Mouse (Mus musculus) heart, embryonic 10.5 days (tissue): ENCODE measurements around the gene Ttc28. TPM values are rescaled to one million over a fixed set of nuclear protein-coding genes. Genes with fewer than 3 reads are reported as not detected.

Source experiments
- DNase-seq: peaks from one replicate; pipeline ENCODE4 v3.0.0-alpha.2; 2017; ENCODE audit warnings: low spot score
- H3K27ac ChIP-seq: fragments of 300-500 bp; sonication (generic); 2 replicates; pipeline ENCODE4 v1.5.1; 2016; ENCODE audit warnings: mild to moderate bottlenecking
- H3K27me3 ChIP-seq: fragments of 300-500 bp; sonication (generic); 2 replicates; pipeline ENCODE4 v1.6.1; 2016; ENCODE audit warnings: mild to moderate bottlenecking; ENCODE audit not compliant: poor library complexity, insufficient read depth, severe bottlenecking
- H3K36me3 ChIP-seq: fragments of 300-500 bp; sonication (generic); 2 replicates; pipeline ENCODE4 v1.6.1; 2016; ENCODE audit warnings: mild to moderate bottlenecking, moderate library complexity
- H3K4me1 ChIP-seq: fragments of 300-500 bp; sonication (generic); 2 replicates; pipeline ENCODE4 v1.6.1; 2016; ENCODE audit warnings: mild to moderate bottlenecking
- H3K4me3 ChIP-seq: fragments of 300-500 bp; sonication (generic); 2 replicates; pipeline ENCODE4 v1.5.1; 2016; ENCODE audit warnings: mild to moderate bottlenecking, moderate library complexity
- H3K9me3 ChIP-seq: fragments of 300-500 bp; sonication (generic); 2 replicates; pipeline ENCODE4 v1.6.1; 2016; ENCODE audit warnings: mild to moderate bottlenecking, moderate library complexity
- WGBS: fragments of 180-500 bp; shearing (Covaris S2); methylation state at CpG from one replicate; pipeline ENCODE4 v1.1.7; 2016; 5-methylcytosine and 5-hydroxymethylcytosine counted together
- polyA plus RNA-seq: library from polyadenylated mRNA; unstranded; fragments of >200 nt; fragmentation: Nextera tagmentation; extraction: Ambion mirVana; gene quantifications from 2 replicates; pipeline ENCODE4 v1.2.1, GENCODE M21; 2016

The Ttc28 gene
- polyA plus RNA-seq, 1 experiment from 2014 or later = 10.9 TPM

GRCm38 (mm10) chr5:111006272-111007135 lies 126.9 kb downstream of the Ttc28 start:
- H3K27ac ChIP-seq = peak overlapping the region; percentile 60; the same call in 1 of the 2 replicates
- no peaks in the 10 kb centered on the region for H3K27me3 ChIP-seq
- DNase-seq = no peak
- H3K4me1 ChIP-seq = peaks cover 30% of the 10 kb centered on the region
- H3K36me3 ChIP-seq = peaks cover 13% of the 10 kb centered on the region; the same call in 1 of the 2 replicates
- H3K9me3 ChIP-seq = 0 out of 2 replicates have a peak, but pooled peaks cover 5% of the 10 kb centered on the region
- WGBS = 61% methylated on average over 14 of the region's 14 CpGs
- H3K4me3 ChIP-seq = no peak overlapping the region

- peak overlapping the region; percentile 60; the same call in 1 of the 2 replicates for H3K27ac ChIP-seq
- no peak for DNase-seq
- no peak overlapping the region for H3K4me3 ChIP-seq
- H3K4me1 ChIP-seq = peaks cover 36% of the 10 kb centered on the region
- H3K9me3 ChIP-seq = 0 out of 2 replicates have a peak, but pooled peaks cover 5% of the 10 kb centered on the region
- no peaks in the 10 kb centered on the region for H3K27me3 ChIP-seq
- WGBS = 64% methylated on average over 7 of the region's 7 CpGs
- H3K36me3 ChIP-seq = peaks cover 13% of the 10 kb centered on the region; the same call in 1 of the 2 replicates
Measured at GRCm38 (mm10) chr5:111007136-111007500, 127.5 kb downstream of the Ttc28 start.

DNA sequence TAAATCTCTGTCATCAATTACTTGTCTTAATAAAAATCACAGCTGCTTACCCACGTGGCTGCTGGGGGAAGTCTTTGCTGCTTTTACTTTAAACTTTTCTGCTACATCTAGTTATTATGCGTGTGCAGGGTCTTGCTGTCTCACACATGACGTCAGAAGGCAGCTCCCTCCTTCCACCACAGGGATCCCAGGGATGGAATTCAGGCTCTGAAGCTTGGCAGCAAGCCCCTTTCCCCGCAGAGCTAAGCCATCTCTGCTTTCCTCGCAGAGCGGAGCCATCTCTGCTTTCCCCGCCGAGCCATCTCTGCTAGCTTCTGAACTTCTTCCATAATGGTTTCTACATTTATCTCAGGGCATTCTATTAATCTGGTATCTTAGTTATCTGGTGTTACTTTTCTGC lies 128.3 kb downstream of the Ttc28 start:
- peaks cover 40% of the 10 kb centered on the region for H3K4me1 ChIP-seq
- 0 out of 2 replicates have a peak, but pooled peaks cover 5% of the 10 kb centered on the region for H3K9me3 ChIP-seq
- H3K36me3 ChIP-seq = peaks cover 13% of the 10 kb centered on the region; the same call in 1 of the 2 replicates
- 80% methylated on average over 8 of the region's 8 CpGs for WGBS
- H3K27me3 ChIP-seq = no peaks in the 10 kb centered on the region
- no peak overlapping the region for H3K27ac ChIP-seq
- DNase-seq = peak; percentile 67
- H3K4me3 ChIP-seq = no peak overlapping the region

DNA sequence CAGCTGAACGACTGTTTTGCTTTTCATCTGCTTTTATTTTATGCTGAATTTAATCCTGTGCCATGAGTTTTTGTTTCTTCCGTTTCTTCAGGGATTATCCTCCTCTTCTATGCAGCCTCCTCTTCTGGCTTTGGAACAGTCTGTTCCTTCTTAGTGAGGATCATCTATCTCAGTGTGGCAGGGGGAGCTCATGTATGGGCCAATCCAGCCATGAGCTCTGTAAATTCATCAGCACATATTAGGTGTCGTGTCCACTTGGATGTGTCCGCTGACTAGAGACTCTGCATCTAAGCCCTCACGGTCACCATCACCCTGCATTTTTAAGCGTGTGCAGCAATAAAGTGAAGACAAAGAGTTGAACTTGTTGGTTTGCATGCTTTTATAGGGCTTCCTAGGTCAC lies 128.8 kb downstream of the Ttc28 start:
- no peak for DNase-seq
- WGBS = 86% methylated on average over 6 of the region's 6 CpGs
- Histone ChIP-seq H3K4me1 (peaks cover 40% of the 10 kb centered on the region), H3K9me3 (0 out of 2 replicates have a peak, but pooled peaks cover 5% of the 10 kb centered on the region), H3K27me3 (no peaks in the 10 kb centered on the region), H3K36me3 (peaks cover 13% of the 10 kb centered on the region; the same call in 1 of the 2 replicates), H3K27ac (no peak overlapping the region), H3K4me3 (no peak overlapping the region)

DNA sequence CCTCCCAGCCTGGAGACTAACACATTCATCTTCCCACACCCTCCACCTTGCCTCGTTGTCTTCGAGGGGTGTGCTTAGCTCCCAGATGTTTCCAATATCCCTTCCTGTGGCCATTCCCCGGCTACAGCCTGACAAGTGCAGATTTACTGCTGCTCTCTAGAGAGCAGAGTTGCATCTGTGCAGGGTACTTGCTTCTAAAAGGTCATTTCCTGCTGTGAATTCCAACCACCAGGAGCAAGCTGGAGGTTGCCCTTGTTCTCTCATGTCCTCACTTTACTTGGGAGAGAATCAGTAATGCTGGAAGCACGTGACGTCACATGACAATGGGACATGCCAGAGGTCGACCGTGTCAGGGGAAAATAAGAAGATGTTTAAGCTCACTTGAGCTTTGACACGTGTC lies 131.7 kb downstream of the Ttc28 start:
- 40% methylated on average over 8 of the region's 8 CpGs for WGBS
- DNase-seq = peak; percentile 74
- peaks cover 5% of the 10 kb centered on the region; the same call in 1 of the 2 replicates for H3K9me3 ChIP-seq
- H3K4me3 ChIP-seq = no peak overlapping the region
- H3K36me3 ChIP-seq = peaks cover 19% of the 10 kb centered on the region
- H3K27me3 ChIP-seq = no peaks in the 10 kb centered on the region
- H3K4me1 ChIP-seq = peaks cover 30% of the 10 kb centered on the region
- no peak overlapping the region for H3K27ac ChIP-seq

GRCm38 (mm10) chr5:111012064-111012463 lies 132.5 kb downstream of the Ttc28 start:
- WGBS = 76% methylated on average over 11 of the region's 11 CpGs
- H3K27ac ChIP-seq = no peak overlapping the region
- no peaks in the 10 kb centered on the region for H3K27me3 ChIP-seq
- H3K9me3 ChIP-seq = peaks cover 5% of the 10 kb centered on the region; the same call in 1 of the 2 replicates
- H3K36me3 ChIP-seq = peaks cover 19% of the 10 kb centered on the region
- H3K4me3 ChIP-seq = no peak overlapping the region
- peaks cover 22% of the 10 kb centered on the region for H3K4me1 ChIP-seq
- peak; percentile 77 for DNase-seq

- 77% methylated on average over 7 of the region's 7 CpGs for WGBS
- peaks cover 5% of the 10 kb centered on the region; the same call in 1 of the 2 replicates for H3K9me3 ChIP-seq
- DNase-seq = peak; percentile 61
- H3K36me3 ChIP-seq = peaks cover 19% of the 10 kb centered on the region
- no peak overlapping the region for H3K4me3 ChIP-seq
- no peak overlapping the region for H3K27ac ChIP-seq
- H3K4me1 ChIP-seq = peaks cover 21% of the 10 kb centered on the region
- peaks cover 3% of the 10 kb centered on the region; the same call in 1 of the 2 replicates for H3K27me3 ChIP-seq
Measured at GRCm38 (mm10) chr5:111012587-111012986, 133.0 kb downstream of the Ttc28 start.

GRCm38 (mm10) chr5:111014960-111015359 lies 135.4 kb downstream of the Ttc28 start:
- Histone ChIP-seq H3K4me1 (peaks cover 26% of the 10 kb centered on the region), H3K27me3 (peaks cover 3% of the 10 kb centered on the region; the same call in 1 of the 2 replicates)
- 93% methylated on average over 4 of the region's 4 CpGs for WGBS

DNA sequence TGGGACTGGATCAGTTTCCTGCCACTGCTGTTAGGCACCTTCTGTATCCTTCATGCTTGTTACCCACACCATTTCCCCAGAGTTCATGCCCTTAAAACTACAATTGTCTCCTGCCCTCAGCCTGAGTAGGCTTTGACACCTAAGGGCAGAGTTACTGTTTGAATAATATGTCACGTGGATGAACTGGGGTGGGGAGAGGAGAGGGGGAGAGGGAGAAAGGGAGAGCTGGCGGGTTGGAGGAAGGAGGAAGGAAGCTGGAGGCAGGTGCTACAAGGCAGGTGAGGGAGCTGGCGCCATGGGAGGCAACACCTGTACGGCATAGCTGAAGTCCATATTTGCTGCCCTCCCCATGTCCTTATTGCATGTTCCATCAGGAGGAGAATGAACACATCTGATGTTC lies 137.7 kb downstream of the Ttc28 start:
- 60% methylated on average over 4 of the region's 4 CpGs for WGBS
- Histone ChIP-seq H3K36me3 (peaks cover 6% of the 10 kb centered on the region; the same call in 1 of the 2 replicates), H3K4me3 (no peak overlapping the region), H3K27ac (no peak overlapping the region), H3K4me1 (peaks cover 12% of the 10 kb centered on the region), H3K9me3 (no peaks in the 10 kb centered on the region; the same call in 1 of the 2 replicates), H3K27me3 (peaks cover 6% of the 10 kb centered on the region; the same call in 1 of the 2 replicates)
- DNase-seq = no peak

More at GRCm38 (mm10) chr5:111014960-111015359, 135.4 kb downstream of the Ttc28 start:
- peaks cover 10% of the 10 kb centered on the region for H3K36me3 ChIP-seq
- H3K9me3 ChIP-seq = peaks cover 3% of the 10 kb centered on the region; the same call in 1 of the 2 replicates
- H3K27ac ChIP-seq = no peak overlapping the region
- H3K4me3 ChIP-seq = no peak overlapping the region
- DNase-seq = no peak

DNA sequence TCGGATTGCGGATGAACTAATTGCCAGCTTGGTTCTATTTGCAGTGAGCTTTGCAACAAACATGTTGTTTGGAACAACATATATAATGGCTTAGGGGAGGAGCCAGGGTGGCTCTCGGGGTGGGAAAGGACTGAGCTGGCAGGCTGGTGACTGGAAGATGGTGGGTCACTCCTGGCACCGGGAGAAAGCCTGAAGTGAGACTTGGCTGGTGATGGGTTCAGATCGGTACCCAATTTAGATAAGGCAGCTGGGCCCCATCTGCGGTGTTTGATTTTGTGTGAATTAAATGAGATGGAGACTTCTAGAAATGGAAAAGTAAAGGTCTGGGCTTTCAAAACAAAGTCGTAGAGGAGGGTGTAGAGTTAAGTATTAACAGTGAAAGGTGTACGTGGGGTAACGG lies 142.7 kb downstream of the Ttc28 start:
- H3K27me3 ChIP-seq = peaks cover 16% of the 10 kb centered on the region; the same call in 1 of the 2 replicates
- H3K9me3 ChIP-seq = no peaks in the 10 kb centered on the region
- no peak for DNase-seq
- H3K36me3 ChIP-seq = no peaks in the 10 kb centered on the region
- no peak overlapping the region for H3K4me3 ChIP-seq
- 83% methylated on average over 9 of the region's 9 CpGs for WGBS
- H3K27ac ChIP-seq = no peak overlapping the region
- peaks cover 48% of the 10 kb centered on the region for H3K4me1 ChIP-seq

DNA sequence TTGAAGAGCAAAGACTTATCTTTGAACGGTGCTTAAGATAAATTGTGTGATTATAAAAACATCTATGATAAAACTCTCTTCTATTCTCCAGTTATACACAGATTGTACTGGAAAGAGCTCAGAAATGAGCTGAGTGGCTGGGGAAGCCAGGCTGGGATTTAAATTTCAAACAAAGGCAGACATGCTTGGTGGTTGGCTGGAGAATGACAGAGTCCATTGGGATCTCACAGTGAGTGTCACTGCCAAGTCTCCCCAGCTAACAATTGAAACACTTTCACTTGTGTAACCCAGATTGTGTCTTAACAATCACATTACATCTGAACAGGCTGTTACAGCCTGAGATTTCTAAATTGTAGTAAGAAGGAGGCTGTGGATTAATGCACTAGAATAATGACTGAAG lies 143.3 kb downstream of the Ttc28 start:
- 77% methylated on average over 1 of the region's 1 CpGs for WGBS
- no peak for DNase-seq
- no peaks in the 10 kb centered on the region for H3K36me3 ChIP-seq
- peaks cover 53% of the 10 kb centered on the region for H3K4me1 ChIP-seq
- H3K9me3 ChIP-seq = no peaks in the 10 kb centered on the region
- no peak overlapping the region for H3K27ac ChIP-seq
- no peak overlapping the region for H3K4me3 ChIP-seq
- peaks cover 14% of the 10 kb centered on the region; the same call in 1 of the 2 replicates for H3K27me3 ChIP-seq

DNA sequence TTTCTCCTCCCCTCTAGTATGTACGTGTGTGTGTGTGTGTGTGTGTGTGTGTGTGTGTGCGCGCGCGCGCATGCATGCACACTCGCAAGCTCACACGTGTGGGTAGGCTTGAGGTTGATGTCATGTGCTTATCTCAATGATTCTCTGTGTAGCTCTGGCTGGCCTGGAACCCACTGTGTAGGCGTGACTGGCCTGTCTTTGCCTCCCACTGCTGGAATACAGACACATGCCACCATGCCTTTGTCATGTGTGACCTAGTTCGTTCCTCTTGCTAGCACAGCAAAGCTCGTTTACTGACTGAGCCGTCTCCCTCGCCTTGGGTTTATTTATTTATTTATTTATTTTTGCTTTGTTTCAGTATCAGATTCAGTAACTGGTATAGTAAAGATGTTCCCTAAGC lies 145.0 kb downstream of the Ttc28 start:
- H3K4me1 ChIP-seq = peaks cover 61% of the 10 kb centered on the region
- H3K36me3 ChIP-seq = no peaks in the 10 kb centered on the region
- DNase-seq = no peak
- H3K27me3 ChIP-seq = peaks cover 14% of the 10 kb centered on the region; the same call in 1 of the 2 replicates
- H3K9me3 ChIP-seq = no peaks in the 10 kb centered on the region
- H3K27ac ChIP-seq = no peak overlapping the region
- no peak overlapping the region for H3K4me3 ChIP-seq
- 80% methylated on average over 13 of the region's 13 CpGs for WGBS

DNA sequence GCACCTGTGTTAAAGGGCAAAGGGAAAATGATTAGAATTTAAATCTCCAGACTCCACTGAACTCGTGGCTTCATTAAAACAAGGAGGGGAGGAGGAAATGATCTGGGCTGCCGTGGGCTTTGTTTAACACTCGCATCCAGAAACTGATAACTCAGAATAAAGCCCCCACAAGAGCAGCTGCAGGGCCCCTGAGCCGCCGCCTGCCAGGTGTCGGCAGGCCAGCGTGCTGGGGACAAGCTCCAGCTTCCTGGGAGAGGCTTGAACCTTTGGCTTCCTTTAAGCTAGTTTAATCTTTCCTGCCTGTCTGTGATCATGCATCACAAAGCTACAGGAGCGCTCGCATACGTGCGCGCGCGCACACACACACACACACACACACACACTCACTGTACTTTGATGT lies 145.9 kb downstream of the Ttc28 start:
- peaks cover 14% of the 10 kb centered on the region; the same call in 1 of the 2 replicates for H3K27me3 ChIP-seq
- 43% methylated on average over 14 of the region's 14 CpGs for WGBS
- no peak overlapping the region for H3K4me3 ChIP-seq
- H3K27ac ChIP-seq = no peak overlapping the region
- no peaks in the 10 kb centered on the region for H3K9me3 ChIP-seq
- H3K36me3 ChIP-seq = no peaks in the 10 kb centered on the region
- peaks cover 58% of the 10 kb centered on the region for H3K4me1 ChIP-seq
- DNase-seq = no peak
